Comparison of ENCODE assay signal across 1 mouse cellular context in the genomic region with DNA sequence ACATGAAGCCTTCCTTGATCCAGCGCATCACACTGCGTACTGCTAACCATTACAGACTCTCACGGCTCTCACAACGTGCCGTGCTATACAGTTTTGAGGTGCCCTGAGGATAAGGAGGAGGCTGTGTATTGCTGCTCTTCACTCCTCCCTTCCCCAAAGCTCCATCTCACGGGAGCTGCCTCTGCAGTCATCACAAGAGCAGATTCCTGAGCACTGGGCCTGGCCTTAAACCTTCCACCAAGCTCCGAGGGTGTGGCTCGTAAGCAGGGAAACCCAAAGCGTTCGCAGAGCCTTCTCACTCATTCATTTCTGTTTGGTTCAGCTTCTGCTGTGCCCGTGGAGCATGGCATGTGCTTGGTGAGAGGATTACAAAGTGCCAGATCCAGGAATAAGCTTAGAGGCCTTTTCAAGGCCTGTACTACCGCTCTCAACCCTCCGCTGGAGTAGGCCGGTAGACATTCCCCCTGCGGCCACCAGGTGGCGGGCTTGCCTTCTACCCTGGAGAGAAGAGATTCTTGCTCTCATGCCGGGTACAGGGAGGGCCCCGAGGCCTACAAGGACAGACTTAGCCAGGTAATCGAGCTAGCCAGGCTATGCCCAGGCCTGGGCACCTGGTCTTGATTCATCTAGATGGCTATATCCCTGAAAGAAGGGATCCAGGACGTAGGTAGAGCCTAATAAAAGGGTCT.
TF ChIP-seq lines count a peak whose summit lies in the region.

No protein-coding gene starts in this region.

TF ChIP-seq in MEL, 35 proteins besides CTCF, POLR2A, EP300 and RAD21 (continued from another document):
- TF ChIP-seq UBTF (IDR thresholded peaks at IDR 0.05; ENCODE audit: borderline replicate concordance, insufficient read depth, low read depth, low read length): no peak
- peak; percentile 96 for TF ChIP-seq ZC3H11A (IDR thresholded peaks at IDR 0.05; ENCODE audit: low read depth, low read length)
- no peak for TF ChIP-seq POLR2AphosphoS5 (IDR thresholded peaks at IDR 0.05; ENCODE audit: borderline replicate concordance, low read depth, low read length)
- no peak for TF ChIP-seq TCF12 (IDR thresholded peaks at IDR 0.05; ENCODE audit: low read depth, low read length)
- no peak for TF ChIP-seq ETS1 (IDR thresholded peaks at IDR 0.05; ENCODE audit: low read depth, low read length)
- TF ChIP-seq JUND (IDR thresholded peaks at IDR 0.05; ENCODE audit: low read depth, low read length): 0 out of 2 replicates have a peak, but pooled peaks have one; percentile 19
- no peak for TF ChIP-seq TAL1 (IDR thresholded peaks at IDR 0.05; ENCODE audit: low read length)
- TF ChIP-seq CHD2 (IDR thresholded peaks at IDR 0.05; ENCODE audit: low read length): no peak
- TF ChIP-seq CHD1 (IDR thresholded peaks at IDR 0.05; ENCODE audit: low read depth, low read length): no peak
- TF ChIP-seq MXI1 (IDR thresholded peaks at IDR 0.05; ENCODE audit: low read depth, low read length): no peak
- 0 out of 2 replicates have a peak, but pooled peaks have one; percentile 16 for TF ChIP-seq BHLHE40 (IDR thresholded peaks at IDR 0.05; ENCODE audit: borderline replicate concordance, low read depth, low read length)
- no peak for TF ChIP-seq POLR2AphosphoS2 (IDR thresholded peaks at IDR 0.05; ENCODE audit: low read length)
- TF ChIP-seq KAT2A (conservative IDR thresholded peaks at IDR 0.05; ENCODE audit: low read depth, low read length): no peak; the same call in 1 of the 2 replicates
- no peak for TF ChIP-seq NELFE (IDR thresholded peaks at IDR 0.05; ENCODE audit: low read depth, low read length)
- TF ChIP-seq MAZ (IDR thresholded peaks at IDR 0.05; ENCODE audit: low read depth, low read length): no peak
- TF ChIP-seq HCFC1 (IDR thresholded peaks at IDR 0.05; ENCODE audit: low read depth, low read length): peak; percentile 57
- no peak for TF ChIP-seq MAFK (IDR thresholded peaks at IDR 0.05; ENCODE audit: borderline replicate concordance, low read depth, low read length)
- no peak for TF ChIP-seq TBP (IDR thresholded peaks at IDR 0.05; ENCODE audit: low read depth, low read length)
- TF ChIP-seq E2F4 (IDR thresholded peaks at IDR 0.05; ENCODE audit: borderline replicate concordance, low read depth, low read length): no peak
- no peak for TF ChIP-seq MAX (IDR thresholded peaks at IDR 0.05; ENCODE audit: low read length)
- TF ChIP-seq GATA1 (IDR thresholded peaks at IDR 0.05; ENCODE audit: low read depth, low read length): no peak
- no peak for TF ChIP-seq RCOR1 (IDR thresholded peaks at IDR 0.05; ENCODE audit: low read depth, low read length)
- no peak for TF ChIP-seq MYB (IDR thresholded peaks at IDR 0.05; ENCODE audit: low read depth, low read length)
